Mouse (Mus musculus): ENCODE results near the gene Vwf.

Vwf gene

GRCm38 (mm10) chr6:125584266-125584665 is 37.7 kb downstream of the Vwf start:
- in situ Hi-C loops (cut with MboI; ENCODE audit: unreplicated experiment in 2 of 2) = no loop called here

GRCm38 (mm10) chr6:125585579-125585978 is 39.0 kb downstream of the Vwf start:
- in situ Hi-C loops (cut with MboI; ENCODE audit: unreplicated experiment in 2 of 2) = no loop called here

DNA sequence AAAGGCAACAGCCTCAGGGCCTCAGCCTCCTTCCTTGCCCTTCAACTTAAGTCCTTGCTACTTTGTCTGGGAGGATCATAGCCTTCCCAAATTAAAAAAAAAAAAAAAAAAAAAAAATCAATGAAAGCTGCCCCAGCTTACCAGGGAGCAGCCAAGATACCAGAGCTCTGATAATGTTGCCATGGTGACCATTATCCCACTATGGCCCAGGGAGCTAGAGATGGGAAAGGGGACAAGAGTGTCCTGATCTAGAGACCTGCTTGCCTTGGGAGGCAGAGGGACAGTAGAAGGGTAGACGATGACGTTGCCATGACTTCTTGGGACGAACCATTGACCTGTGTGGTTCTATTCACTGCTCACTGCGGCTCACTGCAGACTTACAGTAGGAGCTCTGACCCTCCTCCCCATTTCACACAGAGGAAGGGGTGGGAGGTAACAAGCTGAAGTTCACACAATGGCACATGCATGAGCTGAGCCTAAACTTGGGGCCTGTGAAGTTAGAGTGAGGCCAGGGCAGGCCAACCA is 39.5 kb downstream of the Vwf start:
- in situ Hi-C loops (cut with MboI; ENCODE audit: unreplicated experiment in 2 of 2) = no loop called here

DNA sequence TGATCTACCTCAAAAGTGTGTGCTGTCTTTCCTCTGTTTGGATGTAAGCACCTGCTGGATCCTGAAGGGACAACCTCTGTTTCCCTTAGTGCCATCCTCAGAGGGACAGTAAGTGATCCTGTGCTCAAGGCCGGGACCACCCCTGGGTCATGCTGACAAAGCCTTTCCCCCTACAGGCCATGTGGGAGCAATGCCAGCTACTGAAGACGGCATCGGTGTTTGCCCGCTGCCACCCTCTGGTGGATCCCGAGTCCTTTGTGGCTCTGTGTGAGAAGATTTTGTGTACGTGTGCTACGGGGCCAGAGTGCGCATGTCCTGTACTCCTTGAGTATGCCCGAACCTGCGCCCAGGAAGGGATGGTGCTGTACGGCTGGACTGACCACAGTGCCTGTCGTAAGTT is 41.7 kb downstream of the Vwf start:
- in situ Hi-C loops (cut with MboI; ENCODE audit: unreplicated experiment in 2 of 2) = no loop called here

- in situ Hi-C loops (cut with MboI; ENCODE audit: unreplicated experiment in 2 of 2) = no loop called here
Measured at GRCm38 (mm10) chr6:125589075-125589474, 42.5 kb downstream of the Vwf start.

GRCm38 (mm10) chr6:125590056-125590455 is 43.5 kb downstream of the Vwf start:
- in situ Hi-C loops (cut with MboI; ENCODE audit: unreplicated experiment in 2 of 2) = no loop called here

DNA sequence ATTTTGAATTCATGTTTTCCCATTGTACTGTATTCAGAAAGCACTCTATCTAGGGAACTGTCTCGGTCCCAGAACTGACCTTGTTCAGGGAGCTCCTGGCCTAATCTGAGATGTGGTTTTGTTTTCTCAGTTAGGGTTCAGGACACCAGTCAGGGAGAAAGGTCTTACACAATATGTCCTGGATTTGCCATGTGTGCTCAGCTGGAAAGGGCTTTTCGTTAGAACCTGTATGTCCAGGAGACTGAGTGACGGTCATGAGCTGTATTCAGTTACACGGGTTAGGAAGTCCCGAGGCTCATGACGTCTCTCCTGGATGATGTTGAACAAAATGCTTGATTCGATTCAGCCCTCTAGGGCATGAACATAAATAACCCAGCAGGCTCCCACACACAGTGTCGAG is 43.9 kb downstream of the Vwf start:
- in situ Hi-C loops (cut with MboI; ENCODE audit: unreplicated experiment in 2 of 2) = no loop called here

DNA sequence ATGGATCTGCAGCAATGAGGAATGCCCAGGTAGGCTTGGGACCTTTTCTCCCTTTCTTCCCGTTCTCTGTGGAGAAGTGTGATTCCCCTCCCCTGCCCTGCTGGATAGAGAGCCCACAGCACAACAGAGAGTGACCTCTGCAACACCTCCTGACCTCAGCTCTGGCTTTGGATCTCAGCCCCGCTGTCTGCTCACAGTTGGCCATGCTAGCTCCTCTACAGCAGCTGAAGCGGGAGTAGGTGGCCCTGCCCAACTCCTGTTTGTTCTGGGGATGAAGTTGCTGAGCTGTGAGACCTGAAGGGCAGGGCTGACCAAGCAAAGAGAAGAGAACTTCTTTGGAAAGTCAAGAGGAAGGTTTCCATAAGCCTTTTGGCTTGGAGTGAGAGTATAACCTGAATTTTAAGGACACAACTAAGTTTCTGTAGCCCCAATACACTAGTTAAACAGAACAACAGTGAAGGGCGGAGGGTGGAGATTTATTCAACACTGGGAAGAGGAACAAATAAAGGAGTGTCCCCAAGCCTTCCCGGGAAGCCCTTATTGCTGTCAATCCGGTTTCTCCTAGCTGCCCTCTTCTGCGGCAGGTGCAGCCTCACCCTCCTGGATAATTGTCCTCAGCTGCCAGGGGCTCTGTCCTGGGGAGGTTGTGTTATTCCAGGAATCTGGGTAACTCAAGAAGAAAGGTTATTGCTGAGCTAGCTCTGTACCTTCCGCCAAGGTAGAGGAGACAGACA is 45.2 kb downstream of the Vwf start:
- in situ Hi-C loops (cut with MboI; ENCODE audit: unreplicated experiment in 2 of 2) = no loop called here

- in situ Hi-C loops (cut with MboI; ENCODE audit: unreplicated experiment in 2 of 2) = no loop called here
Measured at GRCm38 (mm10) chr6:125592536-125592935, 46.0 kb downstream of the Vwf start.

- in situ Hi-C loops (cut with MboI; ENCODE audit: unreplicated experiment in 2 of 2) = no loop called here
Measured at GRCm38 (mm10) chr6:125594311-125594710, 47.7 kb downstream of the Vwf start.

DNA sequence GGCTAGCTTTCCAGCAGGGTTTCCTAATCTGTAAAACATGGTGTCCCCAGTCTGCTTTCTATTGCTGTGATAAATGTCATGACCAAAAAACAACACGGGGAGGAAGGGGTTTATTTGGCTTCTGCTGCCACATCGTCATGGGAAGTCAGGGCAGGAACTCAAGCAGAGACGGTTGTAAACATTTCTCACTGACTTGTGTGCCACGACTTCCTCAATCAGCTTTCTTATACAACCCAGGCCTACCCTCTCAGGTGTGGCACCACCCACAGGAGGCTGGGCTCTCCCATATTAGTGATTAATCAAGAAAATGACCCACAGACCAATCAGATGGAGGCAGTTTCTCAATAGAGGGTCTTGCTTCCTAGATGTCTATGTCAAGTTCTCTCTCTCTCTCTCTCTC is 48.3 kb downstream of the Vwf start:
- in situ Hi-C loops (cut with MboI; ENCODE audit: unreplicated experiment in 2 of 2) = no loop called here

DNA sequence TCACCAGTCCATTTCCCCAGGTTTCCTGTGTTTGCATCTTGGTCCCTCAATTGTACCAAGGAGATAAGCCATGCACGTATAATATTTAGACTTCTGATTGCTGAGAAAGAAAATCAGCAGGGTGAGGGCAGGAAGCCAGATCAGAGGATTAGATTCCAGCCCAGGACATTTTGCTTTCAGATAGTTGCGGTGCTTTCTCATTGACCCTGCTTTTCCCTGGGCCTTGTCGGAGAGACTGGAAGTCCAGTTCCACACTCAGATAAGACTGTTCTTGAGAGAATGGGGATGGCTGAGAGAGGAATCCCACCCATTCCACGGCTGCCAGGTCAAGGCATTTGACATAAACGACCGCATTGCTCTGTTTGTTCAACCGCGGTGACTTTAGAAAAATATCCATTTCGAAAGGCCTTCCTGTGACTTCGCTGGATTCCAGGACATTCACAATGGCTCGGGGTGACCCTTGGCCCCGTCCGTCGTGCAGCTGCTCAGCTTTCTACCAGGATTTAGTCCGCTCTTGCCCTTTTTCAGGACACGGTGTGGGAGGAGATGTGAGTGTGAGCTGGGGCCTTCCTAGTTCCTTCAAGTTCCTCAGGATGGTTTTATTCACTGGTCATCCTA is 50.2 kb downstream of the Vwf start:
- in situ Hi-C loops (cut with MboI; ENCODE audit: unreplicated experiment in 2 of 2) = no loop called here

DNA sequence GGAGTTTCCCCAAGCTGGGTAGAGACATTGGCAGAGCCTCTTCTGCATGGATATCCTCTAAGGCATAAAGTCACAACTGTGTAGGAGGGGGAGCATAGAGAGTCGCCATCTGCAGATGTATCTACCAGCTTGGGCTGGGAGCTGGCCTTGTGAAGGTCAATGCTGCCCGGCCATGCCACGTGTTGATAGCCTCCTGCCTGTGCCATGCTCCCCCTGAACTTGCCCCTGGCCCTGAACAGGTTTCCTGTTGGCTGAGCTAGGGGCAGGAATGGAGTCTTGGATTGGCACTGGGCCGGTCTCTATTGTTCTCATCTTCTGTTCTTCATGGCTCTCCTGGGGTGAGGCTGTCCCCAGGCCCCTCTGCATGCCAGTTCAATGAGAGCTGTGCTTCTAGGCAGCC is 51.1 kb downstream of the Vwf start:
- in situ Hi-C loops (cut with MboI; ENCODE audit: unreplicated experiment in 2 of 2) = no loop called here

- in situ Hi-C loops (cut with MboI; ENCODE audit: unreplicated experiment in 2 of 2) = loop anchor here (5.0 to 25.0 kb wide), 8 partner anchors 323 to 963 kb away; partner anchors contain the start of genes Acrbp (in 1 of the 2), C1s2 (in 1 of the 2), Cd4 (in 1 of the 2) and Gpr162 (in 1 of the 2)
Measured at GRCm38 (mm10) chr6:125600036-125600558, 53.5 kb downstream of the Vwf start.

DNA sequence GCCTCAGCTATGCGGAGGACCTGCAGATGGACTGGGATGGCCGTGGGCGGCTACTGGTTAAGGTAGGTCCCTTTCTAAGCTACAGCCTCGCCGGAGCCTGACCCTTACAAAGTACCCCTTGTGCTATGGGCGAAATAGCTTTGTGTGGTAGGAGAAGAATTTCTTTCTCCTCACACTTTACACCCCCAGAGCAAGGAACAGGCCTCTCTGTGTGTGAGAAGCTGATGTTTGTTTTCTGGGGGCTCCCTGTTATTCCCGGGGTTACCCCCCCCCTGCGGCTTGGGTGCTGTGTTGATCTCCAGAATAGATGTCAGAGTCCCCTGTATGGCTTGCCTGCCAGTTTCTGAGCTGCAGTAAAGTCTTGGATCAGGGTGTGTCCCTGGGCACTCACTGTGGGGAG is 54.1 kb downstream of the Vwf start:
- in situ Hi-C loops (cut with MboI; ENCODE audit: unreplicated experiment in 2 of 2) = loop anchor here (5.0 to 25.0 kb wide), 8 partner anchors 323 to 963 kb away; partner anchors contain the start of genes Acrbp (in 1 of the 2), C1s2 (in 1 of the 2), Cd4 (in 1 of the 2) and Gpr162 (in 1 of the 2)

DNA sequence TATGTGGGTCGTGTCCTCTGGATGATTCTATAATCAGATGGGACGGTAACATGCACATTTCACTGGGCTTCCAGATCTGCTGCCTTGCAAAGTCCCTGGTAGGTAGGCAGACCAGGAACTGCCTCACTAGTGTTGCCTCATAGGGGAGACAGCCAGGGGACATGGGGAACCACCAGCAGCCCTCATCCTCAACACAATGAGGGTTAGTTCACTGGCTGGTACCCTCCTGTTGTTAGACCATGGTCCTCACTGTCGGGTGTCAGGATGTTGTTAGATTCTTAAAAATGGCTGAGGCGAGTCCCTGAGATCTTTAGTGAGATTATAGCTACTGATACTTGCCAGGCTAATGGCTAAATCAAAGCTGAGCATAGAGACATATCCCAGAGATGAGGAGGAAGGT is 54.6 kb downstream of the Vwf start:
- in situ Hi-C loops (cut with MboI; ENCODE audit: unreplicated experiment in 2 of 2) = loop anchor here (5.0 to 25.0 kb wide), 8 partner anchors 324 to 964 kb away; partner anchors contain the start of genes Acrbp (in 1 of the 2), C1s2 (in 1 of the 2), Cd4 (in 1 of the 2) and Gpr162 (in 1 of the 2)

DNA sequence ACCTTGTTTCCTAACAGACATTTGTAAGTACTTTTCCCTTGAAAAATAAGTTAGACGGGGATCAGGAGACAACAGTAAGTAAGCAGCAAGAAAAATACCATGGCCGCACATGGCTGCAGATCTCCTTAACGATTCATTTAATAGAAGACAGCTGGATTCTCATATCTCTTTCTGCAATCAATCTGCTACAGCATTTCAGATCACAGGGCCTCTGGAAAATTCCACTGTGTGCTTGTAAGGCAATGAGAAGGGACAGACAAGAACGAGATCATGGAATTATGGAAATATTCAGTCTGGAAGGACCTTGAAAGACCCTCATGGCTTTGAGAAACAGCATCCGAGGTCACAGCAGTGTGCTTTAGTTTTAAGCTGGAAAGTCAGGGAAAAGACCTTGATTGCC is 55.2 kb downstream of the Vwf start:
- in situ Hi-C loops (cut with MboI; ENCODE audit: unreplicated experiment in 2 of 2) = loop anchor here (5.0 to 25.0 kb wide), 8 partner anchors 324 to 964 kb away; partner anchors contain the start of genes Acrbp (in 1 of the 2), C1s2 (in 1 of the 2), Cd4 (in 1 of the 2) and Gpr162 (in 1 of the 2)

- in situ Hi-C loops (cut with MboI; ENCODE audit: unreplicated experiment in 2 of 2) = loop anchor here (5.0 to 25.0 kb wide), 8 partner anchors 325 to 965 kb away; partner anchors contain the start of genes Acrbp (in 1 of the 2), C1s2 (in 1 of the 2), Cd4 (in 1 of the 2) and Gpr162 (in 1 of the 2)
Measured at GRCm38 (mm10) chr6:125602354-125602753, 55.8 kb downstream of the Vwf start.

DNA sequence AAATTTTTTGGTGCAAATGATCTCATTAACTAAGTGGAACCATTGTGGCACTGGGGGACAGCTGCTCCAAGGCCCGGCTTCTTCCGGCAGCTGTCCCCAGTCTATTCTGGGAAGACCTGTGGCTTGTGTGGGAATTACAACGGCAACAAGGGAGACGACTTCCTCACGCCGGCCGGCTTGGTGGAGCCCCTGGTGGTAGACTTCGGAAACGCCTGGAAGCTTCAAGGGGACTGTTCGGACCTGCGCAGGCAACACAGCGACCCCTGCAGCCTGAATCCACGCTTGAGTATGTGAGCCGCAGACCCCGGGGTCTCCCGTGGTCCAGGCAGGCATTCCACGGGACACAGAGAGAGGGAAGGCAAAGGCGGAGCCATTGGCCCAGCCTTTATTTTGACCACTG is 56.7 kb downstream of the Vwf start:
- in situ Hi-C loops (cut with MboI; ENCODE audit: unreplicated experiment in 2 of 2) = loop anchor here (5.0 to 25.0 kb wide), 8 partner anchors 326 to 966 kb away; partner anchors contain the start of genes Acrbp (in 1 of the 2), C1s2 (in 1 of the 2), Cd4 (in 1 of the 2) and Gpr162 (in 1 of the 2)

DNA sequence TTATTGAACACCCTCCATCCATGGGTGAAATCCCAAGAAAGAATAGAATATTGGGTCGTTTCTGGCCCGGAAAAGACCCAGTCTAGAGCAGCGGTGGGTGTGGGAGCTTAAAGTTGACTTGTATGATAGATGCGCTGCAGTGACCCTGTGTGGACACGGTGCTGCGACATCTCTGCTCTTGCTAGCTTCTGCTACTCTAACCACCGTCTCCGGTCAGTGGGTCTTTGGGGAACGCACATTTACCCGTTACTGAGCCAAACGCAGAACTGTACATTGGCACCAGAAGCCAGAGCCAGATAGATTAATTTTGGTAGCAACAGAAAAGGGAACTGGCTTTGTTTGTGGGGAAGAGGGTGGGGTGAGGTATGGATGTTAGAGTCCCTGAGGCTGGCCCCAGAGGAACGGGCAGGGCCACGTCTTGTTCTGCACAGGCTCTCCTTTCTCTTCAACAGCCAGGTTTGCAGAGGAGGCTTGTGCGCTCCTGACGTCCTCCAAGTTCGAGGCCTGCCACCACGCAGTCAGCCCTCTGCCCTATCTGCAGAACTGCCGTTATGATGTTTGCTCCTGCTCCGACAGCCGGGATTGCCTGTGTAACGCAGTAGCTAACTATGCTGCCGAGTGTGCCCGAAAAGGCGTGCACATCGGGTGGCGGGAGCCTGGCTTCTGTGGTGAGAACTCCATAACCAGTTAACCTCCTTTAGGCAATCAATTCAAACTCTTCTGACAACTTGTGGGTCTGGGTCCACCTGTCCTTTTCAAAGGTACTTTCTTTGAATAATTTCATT is 57.3 kb downstream of the Vwf start:
- in situ Hi-C loops (cut with MboI; ENCODE audit: unreplicated experiment in 2 of 2) = loop anchor here (5.0 to 25.0 kb wide), 8 partner anchors 327 to 967 kb away; partner anchors contain the start of genes Acrbp (in 1 of the 2), C1s2 (in 1 of the 2), Cd4 (in 1 of the 2) and Gpr162 (in 1 of the 2)
